Mouse (Mus musculus): ENCODE measurements around the gene S100a4.

The S100a4 gene

DNA sequence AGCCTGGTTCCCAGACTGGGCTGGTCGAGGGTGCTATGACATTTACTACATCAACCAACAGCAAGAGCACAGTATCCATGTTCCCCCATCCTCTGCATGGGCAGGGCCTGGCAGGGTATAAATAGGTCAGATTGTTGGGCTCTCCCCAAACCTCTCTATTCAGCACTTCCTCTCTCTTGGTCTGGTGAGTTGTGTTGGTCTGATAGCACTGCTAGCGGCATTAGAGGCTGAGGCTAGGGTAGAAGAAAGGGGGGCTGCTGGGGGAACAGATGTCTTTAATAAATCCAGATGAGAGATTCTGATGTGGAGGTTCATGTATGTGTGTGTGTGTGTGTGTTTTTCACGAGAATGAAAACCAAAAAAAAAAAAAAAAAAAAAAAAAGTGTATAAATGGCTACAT is at the start of gene S100a4:
Gene S100a4, plus strand, starts transcription at position 149 of the 400 bp plus-strand sequence.
- no peak for DNase-seq (ENCODE audit: low spot score in 2 of 2)

DNA sequence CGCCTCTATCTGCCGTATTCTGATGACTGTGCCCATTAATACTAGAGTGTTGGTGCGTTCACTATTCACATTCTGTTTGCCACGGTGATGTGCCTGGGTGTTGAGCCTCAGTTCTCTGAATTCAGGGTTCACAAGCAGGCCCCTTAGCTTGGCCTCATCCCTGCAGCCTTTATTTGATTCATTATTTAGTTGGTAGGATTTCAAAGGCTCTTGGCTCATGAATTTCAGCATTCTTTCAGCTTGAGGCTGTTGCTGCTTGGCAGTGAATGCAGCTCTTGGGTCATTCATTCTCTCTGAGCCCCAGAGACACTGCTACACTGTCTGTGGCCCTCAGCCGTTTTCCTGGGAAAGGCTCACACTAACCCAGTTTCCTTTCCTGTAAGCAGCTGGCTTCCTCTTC is 47.6 kb upstream of the S100a4 start:
- DNase-seq (ENCODE audit: low spot score in 2 of 2), result peak; percentile 72 to 87

DNA sequence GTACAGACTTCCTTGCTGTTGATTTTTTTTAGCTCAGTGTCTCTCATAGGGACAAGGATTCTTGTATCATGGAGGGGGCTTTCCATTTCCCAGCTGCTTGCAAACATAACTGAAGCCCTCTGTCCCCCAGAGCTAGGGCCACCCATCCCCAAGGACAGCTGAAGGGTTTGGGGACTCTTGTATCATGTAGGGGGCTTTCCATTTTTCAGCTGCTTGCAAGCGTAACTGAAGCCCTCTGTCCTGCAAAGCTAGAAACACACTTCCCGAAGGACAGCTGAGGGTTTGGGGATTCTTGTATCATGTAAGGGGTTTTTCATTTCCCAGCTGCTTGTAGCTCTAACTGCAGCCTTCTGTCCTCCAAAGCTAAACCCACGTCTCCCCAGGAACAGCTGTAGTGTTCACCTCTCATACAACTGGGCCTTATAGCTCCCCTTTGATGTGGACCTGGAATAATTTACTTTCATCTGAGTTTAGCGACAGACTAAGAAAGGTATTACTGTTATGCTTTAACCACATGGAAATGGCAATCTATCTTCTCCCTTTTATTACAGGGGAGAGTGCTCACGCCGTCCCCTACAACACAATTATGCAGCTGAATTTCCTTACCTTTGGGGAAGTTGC is 43.5 kb upstream of the S100a4 start, which contains the start of gene S100a3:
Gene S100a3, plus strand, starts transcription at position 571 of the 621 bp plus-strand sequence.
- DNase-seq (ENCODE audit: low spot score in 2 of 2), result no peak

DNA sequence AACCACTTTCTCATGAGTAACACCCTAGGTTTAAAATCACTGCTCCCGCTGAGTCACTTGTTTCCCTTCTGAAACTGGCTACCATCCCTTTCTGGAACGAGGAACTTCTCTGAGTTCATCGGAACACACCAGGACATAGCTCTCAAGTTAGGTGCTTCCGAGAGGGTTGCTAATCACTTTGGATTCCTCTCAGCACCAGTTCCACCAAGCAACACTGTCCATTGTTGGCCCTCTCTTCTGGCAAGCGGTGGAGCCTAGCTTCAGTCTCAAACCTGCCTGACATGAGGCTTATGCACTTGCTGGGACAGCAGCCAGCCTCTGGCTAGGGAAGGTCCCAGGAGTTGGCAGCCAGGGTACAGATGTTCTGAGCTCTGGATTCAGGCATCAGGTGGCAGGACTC is 28.9 kb upstream of the S100a4 start:
- DNase-seq (ENCODE audit: low spot score in 2 of 2), result peak; percentile 43 to 45

DNA sequence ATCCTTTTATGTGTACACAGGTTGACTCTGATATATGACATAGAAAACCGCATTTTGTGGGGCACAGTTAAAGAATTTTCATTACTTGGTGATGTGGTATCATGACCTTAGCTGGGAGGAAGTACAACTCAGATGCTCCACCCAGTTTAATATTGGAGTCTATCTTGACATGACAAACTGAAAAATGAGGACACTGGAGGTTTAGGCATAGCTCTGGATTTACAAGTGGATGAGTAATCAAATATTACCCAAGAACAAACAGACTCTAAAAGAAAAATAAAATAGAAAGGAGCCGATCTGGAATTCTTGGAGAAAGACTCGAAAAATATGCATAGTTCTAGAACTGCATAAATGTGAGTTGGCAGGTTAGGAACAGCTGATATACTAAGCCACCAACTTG is 28.3 kb upstream of the S100a4 start:
- DNase-seq (ENCODE audit: low spot score in 2 of 2), result no peak

DNA sequence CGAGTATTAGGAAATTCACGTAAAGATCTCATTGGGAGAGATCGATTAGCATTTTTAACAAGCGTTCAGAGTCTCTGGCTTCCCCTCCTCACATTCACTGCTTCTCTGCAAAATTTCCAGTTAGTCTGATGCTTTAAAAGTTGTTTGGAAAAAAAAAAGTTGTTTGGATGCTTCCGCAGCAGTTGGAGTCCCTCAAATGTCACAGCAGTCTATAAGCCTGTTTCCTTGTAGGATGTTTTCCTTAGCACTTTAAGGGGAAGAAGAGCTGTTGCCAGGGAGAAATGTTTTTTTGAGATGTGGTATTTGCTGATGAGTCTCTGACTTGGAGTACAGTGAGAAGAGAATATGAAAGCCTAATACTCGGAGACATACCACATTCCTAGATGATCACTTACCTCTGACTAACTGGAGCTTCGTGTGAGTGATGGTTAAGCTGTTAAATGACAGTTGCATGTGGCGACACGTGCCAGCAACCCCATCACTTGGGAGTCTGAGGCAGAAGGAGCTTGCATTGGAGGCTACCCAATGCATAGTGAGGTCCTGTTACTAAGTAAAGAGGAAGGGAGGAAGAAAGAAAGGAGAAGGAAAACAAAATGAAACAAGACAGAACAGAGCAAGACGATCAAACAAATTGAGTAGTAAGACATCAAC is 27.1 kb upstream of the S100a4 start:
- no peak for DNase-seq (ENCODE audit: low spot score in 2 of 2)

DNA sequence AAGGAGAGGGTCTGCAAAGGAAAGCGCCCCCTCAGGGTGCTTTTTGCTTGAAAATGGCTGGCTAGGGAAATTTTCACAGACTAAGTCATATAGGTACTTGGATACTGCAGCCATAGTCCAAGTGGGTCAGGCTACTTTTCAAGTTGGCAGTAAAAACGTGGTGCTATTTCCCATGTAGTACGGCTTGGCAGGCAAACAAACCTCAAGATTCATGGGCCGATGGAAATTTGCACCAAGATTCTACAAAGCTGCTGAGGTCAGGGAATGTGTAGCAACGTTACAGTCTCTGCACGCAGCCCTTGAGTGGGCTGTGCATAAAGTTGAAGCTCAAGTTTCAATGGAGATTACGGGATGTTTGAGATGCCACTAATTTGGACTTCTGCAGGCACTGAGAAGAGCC is 24.1 kb upstream of the S100a4 start:
- no peak for DNase-seq (ENCODE audit: low spot score in 2 of 2)

DNA sequence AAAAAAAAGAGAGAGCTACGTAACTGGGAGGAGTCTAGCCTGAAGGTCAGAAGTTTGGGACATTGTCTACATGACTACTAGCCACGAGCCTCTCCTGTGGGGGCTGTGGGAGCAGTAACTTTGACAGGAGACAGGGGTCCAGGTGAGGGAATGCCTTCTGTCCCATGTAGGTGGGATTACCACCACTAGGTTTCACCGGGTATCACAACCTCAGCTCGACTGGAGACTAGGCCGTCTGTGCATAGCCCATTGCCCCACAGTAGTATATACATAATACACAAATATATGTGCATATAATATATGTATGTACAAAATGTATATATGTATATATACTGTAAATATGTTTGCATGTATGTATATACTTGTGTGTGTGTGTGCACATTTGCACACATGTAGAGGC is 22.4 kb upstream of the S100a4 start:
- no peak for DNase-seq (ENCODE audit: low spot score in 2 of 2)

DNA sequence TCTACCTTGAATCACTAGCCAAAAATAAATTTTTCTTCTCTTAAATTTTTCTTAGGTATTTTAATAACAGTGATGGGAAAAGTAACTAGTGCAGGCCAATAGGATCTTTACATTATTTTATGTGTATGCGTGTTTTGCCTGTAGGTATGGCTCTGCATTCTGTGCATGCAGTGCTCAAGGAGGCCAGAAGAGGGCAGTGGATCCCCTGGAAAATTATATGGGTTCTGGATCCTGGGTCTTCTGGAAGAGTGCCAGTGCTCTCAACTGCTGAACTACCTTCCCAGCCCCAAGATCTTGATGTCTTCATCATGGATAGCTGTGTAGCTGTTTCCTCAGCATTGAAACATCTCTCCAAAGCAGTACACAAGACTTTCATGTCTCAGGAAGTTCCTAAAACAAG is 21.4 kb upstream of the S100a4 start:
- no peak for DNase-seq (ENCODE audit: low spot score in 2 of 2)

DNA sequence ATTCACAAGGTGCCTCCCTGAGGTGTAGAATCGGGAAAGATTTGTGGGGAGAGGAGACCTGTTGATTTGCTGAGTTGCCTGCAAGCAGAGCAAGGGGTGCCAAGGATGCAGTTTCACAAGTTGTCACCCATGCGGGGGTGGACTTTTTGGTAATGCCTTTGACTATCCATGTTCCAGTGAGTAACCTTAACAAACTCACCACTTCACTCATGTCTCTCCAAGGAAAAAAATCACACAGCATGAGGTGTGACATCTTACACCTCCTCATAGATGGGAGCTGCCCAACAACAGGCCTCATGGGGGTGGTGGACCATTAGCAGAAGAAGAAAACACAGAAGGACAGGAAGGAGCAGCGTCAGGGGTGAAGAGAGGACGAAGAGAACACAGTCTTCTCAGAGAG is 21.0 kb upstream of the S100a4 start:
- no peak for DNase-seq (ENCODE audit: low spot score in 2 of 2)

DNA sequence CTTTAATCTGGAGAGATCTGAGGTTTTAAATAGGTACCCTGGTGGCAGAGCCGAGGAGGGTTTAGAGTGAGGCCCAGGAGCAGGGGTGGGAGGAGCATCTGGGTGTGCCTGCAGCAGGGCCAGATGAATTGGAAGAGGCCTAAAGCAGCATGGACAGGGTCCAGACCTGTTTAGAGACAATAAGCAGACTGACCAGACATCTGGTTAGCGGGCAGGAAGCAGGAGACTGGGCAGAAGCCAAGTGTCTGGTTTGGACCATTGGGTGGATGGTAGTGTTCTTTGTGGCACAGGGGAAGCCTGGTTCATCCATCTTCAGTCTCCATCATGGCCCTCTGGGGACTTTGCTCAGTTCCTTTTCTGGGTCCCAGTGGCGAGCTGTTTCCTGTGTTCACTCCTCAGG is 19.7 kb upstream of the S100a4 start:
- DNase-seq (ENCODE audit: low spot score in 2 of 2), result no peak

DNA sequence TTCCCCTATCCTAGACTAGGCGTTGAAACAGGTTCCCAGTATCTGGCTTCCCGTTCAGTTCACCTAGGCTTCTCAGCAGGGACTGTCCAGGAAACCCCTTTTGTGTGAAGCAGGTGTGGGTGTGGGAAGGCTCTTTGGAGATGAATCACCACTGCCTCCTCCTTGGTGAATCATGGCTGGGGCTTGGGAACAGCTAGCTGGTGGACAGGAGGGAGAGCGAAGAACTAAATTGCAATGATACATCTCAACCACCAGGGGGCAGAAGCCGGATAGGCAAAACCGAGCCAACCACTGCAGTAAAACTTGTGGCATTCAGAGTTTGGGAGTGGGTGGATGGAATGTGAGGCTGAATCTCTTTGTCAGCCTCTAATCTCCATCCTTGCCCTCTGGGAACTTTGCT is 18.0 kb upstream of the S100a4 start:
- peak; percentile 65 to 72 for DNase-seq (ENCODE audit: low spot score in 2 of 2)

DNA sequence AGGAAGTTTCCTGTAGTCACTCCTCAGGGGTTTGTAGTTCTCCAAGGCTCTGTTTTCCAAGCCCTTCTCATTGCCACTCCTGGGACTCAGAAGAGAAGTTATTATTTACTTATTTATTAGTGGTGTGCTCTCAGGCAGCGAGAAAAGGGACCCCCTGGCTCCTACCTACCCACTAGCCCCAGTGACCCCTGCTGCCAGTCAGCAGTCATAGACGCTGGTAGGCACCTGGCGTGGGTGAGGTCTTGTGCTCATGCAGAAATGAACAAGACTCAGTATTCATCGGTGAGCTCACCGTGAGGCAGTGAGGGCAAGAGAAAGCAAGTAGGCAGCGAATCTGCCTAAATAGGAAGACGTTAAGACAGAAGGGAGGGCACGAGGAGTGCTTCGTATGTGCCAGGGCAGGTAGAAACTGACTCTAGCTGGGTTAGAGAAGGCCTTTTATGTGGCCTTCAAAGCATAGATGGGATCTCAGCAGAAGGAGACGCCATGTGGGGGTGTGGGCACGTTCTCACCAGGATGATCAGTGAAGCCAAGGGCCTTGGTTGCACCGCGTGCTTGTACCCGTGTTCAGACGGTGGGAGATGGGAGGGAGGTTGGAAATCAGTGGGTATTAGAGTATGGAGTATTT is 17.4 kb upstream of the S100a4 start:
- DNase-seq (ENCODE audit: low spot score in 2 of 2), result no peak

DNA sequence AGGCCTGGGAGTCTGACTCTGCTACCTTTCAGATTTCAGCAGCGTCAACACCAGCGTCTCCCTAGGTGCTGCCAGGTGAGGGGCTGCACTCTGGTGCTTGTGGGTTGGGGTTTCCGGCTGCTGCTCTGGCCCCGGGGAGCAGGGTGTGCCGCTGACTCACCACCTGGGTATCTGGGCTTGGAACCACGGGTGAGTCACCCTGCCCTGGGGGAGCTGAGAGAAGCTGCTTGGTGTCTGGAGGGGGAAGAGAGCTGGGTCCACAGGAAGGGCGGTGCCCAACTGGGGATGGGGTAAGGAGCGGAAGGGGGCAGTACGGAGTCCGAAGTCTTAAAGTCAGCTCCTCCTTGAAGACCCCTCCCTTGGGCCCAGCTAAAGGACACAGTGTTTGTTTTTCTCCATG is 16.7 kb upstream of the S100a4 start:
- DNase-seq (ENCODE audit: low spot score in 2 of 2), result no peak

DNA sequence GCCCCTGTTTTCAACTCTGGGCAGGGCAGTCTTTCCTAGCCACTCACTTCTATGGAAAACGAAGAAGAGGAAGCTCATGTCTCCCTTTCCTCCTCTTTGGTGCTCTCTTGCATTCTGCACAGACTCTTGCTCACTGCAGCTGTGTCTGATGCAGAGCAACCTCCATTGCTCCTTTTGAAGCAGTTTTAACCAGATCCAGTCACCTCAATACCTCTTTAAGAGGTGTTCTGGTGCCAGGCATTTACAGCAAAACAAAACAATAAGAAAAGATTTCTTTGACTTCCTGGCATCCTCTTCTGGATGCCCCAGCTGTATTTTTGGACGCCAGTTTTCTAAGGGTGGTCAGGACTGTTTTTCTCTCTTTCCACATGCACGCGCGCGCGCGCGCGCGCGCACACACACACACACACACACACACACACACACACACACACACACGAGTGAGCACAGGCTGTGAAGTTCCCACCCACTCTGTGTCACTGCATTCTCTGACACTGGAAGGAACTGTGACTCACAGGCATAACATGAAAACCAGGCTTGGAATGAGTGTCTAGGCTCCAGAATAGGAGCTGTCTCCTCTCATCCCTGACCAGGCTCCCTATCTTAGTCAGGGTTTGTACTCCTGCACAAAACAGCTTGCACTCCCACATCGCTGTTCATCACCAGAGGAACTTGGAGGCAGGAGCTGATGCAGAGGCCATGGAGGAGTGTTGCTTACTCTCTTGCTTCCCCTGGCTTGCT is 16.0 kb upstream of the S100a4 start:
- no peak for DNase-seq (ENCODE audit: low spot score in 2 of 2)

DNA sequence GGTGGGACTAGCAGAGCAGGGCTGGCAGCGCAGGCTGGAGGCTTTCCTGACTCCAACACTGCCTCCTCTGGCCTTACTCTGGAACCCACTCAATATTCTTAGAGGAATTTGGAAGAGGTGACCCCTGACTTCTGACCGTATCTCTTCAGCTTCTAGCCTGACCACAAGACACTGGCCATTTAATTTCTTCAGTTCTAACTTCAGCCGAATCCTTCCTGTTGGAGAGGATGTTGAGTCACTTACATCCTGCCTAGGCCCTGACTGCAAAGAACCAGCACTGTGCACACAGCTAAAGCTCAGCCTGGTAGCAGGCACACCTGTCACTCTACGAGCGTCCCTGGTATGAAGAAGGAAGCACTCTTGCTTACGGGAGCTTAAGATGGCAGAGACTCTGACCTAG is 14.2 kb upstream of the S100a4 start:
- DNase-seq (ENCODE audit: low spot score in 2 of 2), result no peak

DNA sequence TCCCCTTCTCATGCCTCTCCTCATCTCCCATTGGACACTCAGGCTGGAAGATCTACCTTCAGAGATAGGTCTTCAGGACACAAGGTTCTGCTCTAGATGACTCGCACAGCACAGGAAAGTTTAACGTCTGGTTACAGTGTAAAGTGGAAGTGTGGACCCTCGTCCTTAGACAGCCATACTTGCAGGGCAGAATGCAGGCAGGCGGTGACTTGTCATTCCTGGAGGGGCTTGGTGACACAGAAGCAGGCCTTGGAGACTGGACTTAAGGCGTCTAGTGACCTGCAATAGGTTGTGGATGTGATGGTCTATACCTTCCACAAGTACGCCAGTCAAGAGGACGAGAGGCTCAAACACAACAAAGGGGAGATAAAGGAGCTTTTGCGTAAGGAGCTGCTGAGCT is 13.6 kb upstream of the S100a4 start, which contains the start of gene S100a2:
Gene S100a2, plus strand, starts transcription at position 301 of the 400 bp plus-strand sequence.
- no peak for DNase-seq (ENCODE audit: low spot score in 2 of 2)

DNA sequence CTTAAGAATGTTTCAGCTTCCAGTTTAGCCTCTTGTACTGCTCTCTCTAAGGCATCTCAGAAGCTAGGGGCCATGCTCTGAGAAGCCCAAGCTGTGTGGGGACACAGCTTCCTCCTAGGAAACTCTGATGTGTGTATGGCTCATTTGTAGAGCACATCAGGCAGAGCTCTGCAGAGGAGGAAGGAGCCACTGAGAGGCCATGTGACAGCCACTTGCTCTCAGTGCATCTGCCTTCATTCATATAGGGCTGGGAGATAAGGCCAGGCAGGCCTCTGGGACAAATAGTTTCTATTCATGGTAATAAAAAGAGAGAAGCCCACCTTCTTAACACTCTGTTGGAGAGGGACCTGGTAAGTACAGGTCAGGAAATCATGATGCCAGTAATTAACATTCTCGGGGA is 9.1 kb upstream of the S100a4 start:
- DNase-seq (ENCODE audit: low spot score in 2 of 2), result no peak

DNA sequence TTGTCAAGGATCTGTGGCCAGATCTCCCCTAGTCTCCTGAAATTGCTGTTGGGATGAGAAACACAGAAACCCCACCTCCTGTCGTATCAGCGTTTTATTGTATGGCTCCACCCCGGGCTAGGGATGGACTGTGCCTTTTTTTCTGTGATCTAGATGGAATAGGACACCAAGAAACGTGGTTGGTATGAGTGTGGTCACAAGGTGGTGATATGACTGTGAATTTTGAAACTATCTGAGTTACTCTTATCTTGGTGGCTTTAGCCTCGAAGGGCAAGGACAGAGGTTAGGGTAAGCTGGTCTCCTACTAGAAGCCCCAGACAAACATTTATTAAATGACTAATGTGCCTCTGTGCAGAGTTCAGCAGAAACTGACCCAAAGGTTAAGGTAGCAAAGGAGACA is 8.0 kb upstream of the S100a4 start:
- DNase-seq (ENCODE audit: low spot score in 2 of 2), result no peak

DNA sequence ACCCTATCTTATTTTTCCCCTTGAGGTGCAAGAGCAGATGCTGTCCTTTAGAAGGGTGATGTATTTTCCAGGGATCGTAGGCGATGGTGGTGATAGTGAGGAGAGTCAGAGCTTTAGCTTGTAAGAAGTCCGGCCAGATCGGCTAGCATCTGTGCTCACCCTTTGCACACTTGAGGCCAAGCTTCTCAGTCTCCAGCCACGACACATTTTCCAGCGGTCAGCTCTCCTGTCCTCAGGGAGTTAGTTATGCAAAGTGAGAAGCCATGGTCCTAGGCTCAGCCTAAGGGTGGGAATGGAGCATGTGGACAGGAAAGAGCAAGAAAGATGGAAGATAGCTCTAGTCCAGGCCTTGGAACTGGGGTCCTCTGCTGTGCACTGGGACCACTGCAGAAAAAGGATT is 6.8 kb upstream of the S100a4 start:
- DNase-seq (ENCODE audit: low spot score in 2 of 2), result no peak

DNA sequence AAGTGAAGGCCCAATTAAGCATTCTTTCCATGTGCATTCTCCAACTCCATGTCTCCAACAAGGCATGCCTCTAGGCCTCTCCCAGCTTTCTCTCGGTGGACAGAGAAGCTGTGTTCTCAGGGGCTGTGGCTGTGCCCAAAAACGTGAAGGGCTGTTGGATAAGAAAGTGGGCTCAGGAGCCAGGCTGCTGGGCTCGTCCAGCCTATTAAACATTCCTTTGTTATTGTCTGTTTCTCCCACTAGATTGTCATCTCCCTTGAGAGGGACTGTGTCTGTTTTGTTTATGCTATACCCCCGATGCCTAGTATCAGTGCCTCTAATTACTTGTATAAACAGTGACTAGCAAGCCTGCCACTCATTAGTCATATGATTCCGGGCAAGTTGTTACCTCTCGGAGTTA is 5.8 kb upstream of the S100a4 start:
- DNase-seq (ENCODE audit: low spot score in 2 of 2), result no peak

DNA sequence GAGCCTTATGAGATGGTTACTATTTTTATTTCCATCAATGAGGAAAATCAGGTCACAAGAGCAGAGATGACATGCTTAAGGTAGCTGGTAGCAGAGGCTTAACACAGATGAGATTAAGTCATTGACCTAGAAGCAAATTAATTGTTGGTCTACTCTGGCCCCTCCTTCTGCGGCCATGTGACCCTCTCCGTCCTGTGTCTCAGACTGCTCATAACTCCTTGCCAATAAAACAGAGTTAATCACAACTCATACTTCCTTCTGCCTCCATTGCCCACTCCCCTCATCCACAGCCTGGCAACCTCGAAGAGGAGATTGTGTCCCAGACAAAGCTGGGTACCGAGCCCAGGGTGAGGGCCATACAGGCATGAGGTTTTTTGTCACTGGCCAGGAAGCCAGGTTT is 5.4 kb upstream of the S100a4 start:
- no peak for DNase-seq (ENCODE audit: low spot score in 2 of 2)

DNA sequence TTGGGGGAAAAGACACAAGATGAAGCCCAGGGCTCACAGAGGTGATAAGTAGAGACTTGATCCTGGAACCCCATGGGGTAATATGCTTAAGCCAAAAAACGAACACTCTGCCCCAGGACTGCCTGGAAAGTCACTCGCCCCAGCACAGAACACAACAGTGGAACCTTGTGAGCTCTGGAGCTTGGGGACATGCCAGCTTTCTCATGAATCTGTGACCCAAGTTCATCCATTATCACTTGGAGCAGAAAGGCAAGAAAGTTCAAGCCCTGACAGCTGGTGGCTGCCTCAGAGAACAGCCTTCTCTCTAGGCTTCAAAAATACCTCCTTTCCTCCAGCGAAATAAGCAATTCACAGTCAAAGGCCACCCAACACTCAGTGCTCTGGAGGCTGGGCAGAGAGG is 4.2 kb upstream of the S100a4 start:
- DNase-seq (ENCODE audit: low spot score in 2 of 2), result no peak

Data from right cerebral cortex, postnatal 10 days (tissue).